Mouse (Mus musculus) kidney, embryonic 14.5 days (tissue): ENCODE data around the gene Cacna1c. TPM values are rescaled to one million over a fixed set of nuclear protein-coding genes. Genes with fewer than 3 reads are reported as not detected.

ENCODE experiments used
- ATAC-seq: fragments of 200-750 bp; cut with Nextera tagmentation; 2 replicates; pipeline ENCODE4 v1.8.0; 2017; ENCODE audit warnings: moderate number of reproducible peaks, mild to moderate bottlenecking, moderate TSS enrichment, moderate library complexity; ENCODE audit not compliant: low FRiP score, low TSS enrichment
- H3K27ac ChIP-seq: fragments of 300-500 bp; sonication (generic); 2 replicates; pipeline ENCODE4 v1.5.1; 2014; ENCODE audit warnings: low read depth, mild to moderate bottlenecking, low read length, moderate library complexity, mixed read lengths
- H3K27me3 ChIP-seq: fragments of 300-500 bp; sonication (generic); 2 replicates; pipeline ENCODE4 v1.6.1; 2014; ENCODE audit warnings: mild to moderate bottlenecking, low read length; ENCODE audit not compliant: control insufficient read depth, insufficient read depth
- H3K36me3 ChIP-seq: fragments of 300-500 bp; sonication (generic); 2 replicates; pipeline ENCODE4 v1.6.1; 2014; ENCODE audit warnings: low read length, mixed read lengths; ENCODE audit not compliant: control insufficient read depth, insufficient read depth
- H3K4me1 ChIP-seq: fragments of 300-500 bp; sonication (generic); 2 replicates; pipeline ENCODE4 v1.6.1; 2014; ENCODE audit warnings: low read length, mixed read lengths; ENCODE audit not compliant: control insufficient read depth, insufficient read depth
- H3K4me2 ChIP-seq: fragments of 300-500 bp; sonication (generic); replicated peaks from 2 replicates; pipeline ENCODE4 v1.6.1; 2014; ENCODE audit warnings: low read depth, mild to moderate bottlenecking, low read length
- H3K4me3 ChIP-seq: fragments of 300-500 bp; sonication (generic); 2 replicates; pipeline ENCODE4 v1.5.1; 2014; ENCODE audit warnings: mild to moderate bottlenecking, low read length
- H3K9ac ChIP-seq: fragments of 300-500 bp; sonication (generic); 2 replicates; pipeline ENCODE4 v1.6.1; 2014; ENCODE audit warnings: low read depth, mild to moderate bottlenecking, low read length, moderate library complexity
- H3K9me3 ChIP-seq: fragments of 300-500 bp; sonication (generic); 2 replicates; pipeline ENCODE4 v1.6.1; 2016; ENCODE audit warnings: low read length; ENCODE audit not compliant: control insufficient read depth
- WGBS: fragments of 180-500 bp; shearing (Covaris S2); extraction: QIAGEN DNeasy Blood & Tissue Kit; methylation state at CpG from one replicate; pipeline ENCODE4 v1.1.7; 2014; 5-methylcytosine and 5-hydroxymethylcytosine counted together
- polyA plus RNA-seq: library from polyadenylated mRNA; unstranded; fragments of >200 nt; fragmentation: Nextera tagmentation; extraction: Ambion mirVana; gene quantifications from 2 replicates; pipeline ENCODE4 v1.2.1, GENCODE M21; 2014

The Cacna1c gene
- polyA plus RNA-seq, 1 experiment from 2014 or later = 3.3 TPM

GRCm38 (mm10) chr6:119110369-119110768 lies 85.8 kb downstream of the Cacna1c start:
- Histone ChIP-seq H3K4me2 (no peak overlapping the region), H3K27ac (no peak overlapping the region), H3K9me3 (no peaks in the 10 kb centered on the region), H3K27me3 (peaks cover 23% of the 10 kb centered on the region), H3K9ac (no peak overlapping the region), H3K4me1 (no peaks in the 10 kb centered on the region), H3K36me3 (no peaks in the 10 kb centered on the region), H3K4me3 (no peak overlapping the region)
- ATAC-seq = no peak
- WGBS = 80% methylated on average over 5 of the region's 5 CpGs

- Histone ChIP-seq H3K27ac (no peak overlapping the region), H3K36me3 (no peaks in the 10 kb centered on the region), H3K9me3 (no peaks in the 10 kb centered on the region), H3K4me3 (peak overlapping the region; percentile 64), H3K4me1 (no peaks in the 10 kb centered on the region), H3K9ac (peak overlapping the region; percentile 70), H3K27me3 (peaks cover 26% of the 10 kb centered on the region), H3K4me2 (peak overlapping the region; percentile 98)
- under 1% methylated on average over 51 of the region's 93 CpGs for WGBS
- ATAC-seq = peak; percentile 78
Observed at GRCm38 (mm10) chr6:119108466-119109394, 87.5 kb downstream of the Cacna1c start.

DNA sequence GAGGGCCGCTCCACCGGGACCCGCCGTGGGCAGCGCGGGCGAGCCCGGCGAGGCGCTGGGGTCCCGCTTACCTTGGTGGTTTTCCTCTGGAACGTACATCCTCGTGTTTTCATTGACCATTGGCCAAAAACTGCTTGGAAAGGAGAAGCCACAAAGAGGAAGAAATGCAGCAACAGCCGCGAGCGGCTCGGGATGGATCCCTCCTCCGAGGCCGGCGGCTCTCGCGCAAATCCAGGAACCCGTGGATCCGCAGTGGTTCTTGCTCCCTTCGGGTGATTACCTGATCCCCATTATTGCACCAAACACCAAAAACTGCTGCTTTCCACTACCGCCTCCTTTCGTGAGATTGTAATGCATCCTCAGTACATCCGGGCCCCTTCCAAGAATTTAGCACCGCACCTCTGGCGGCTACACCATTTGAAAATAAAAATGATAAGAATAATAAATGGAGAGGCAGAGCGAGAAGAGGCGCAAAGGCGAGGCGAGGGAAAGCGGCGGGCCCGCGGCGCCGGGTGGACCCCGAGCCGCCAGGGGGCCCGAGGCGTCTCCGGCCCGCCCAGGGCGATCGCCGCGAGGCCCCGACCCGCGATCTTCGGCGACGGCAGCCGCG lies 88.3 kb downstream of the Cacna1c start:
- Histone ChIP-seq H3K36me3 (no peaks in the 10 kb centered on the region), H3K9me3 (no peaks in the 10 kb centered on the region), H3K4me3 (peak overlapping the region; percentile 64), H3K27me3 (peaks cover 26% of the 10 kb centered on the region), H3K9ac (peak overlapping the region; percentile 70), H3K4me2 (peak overlapping the region; percentile 98), H3K27ac (no peak overlapping the region), H3K4me1 (no peaks in the 10 kb centered on the region)
- ATAC-seq = 0 out of 2 replicates have a peak, but pooled peaks have one; percentile 9
- WGBS = under 1% methylated on average over 58 of the region's 58 CpGs

- Histone ChIP-seq H3K4me3 (peak overlapping the region; percentile 64), H3K36me3 (no peaks in the 10 kb centered on the region), H3K9me3 (no peaks in the 10 kb centered on the region), H3K9ac (peak overlapping the region; percentile 70), H3K27ac (no peak overlapping the region), H3K4me1 (no peaks in the 10 kb centered on the region), H3K27me3 (peaks cover 26% of the 10 kb centered on the region), H3K4me2 (peak overlapping the region; percentile 98)
- 1% methylated on average over 58 of the region's 69 CpGs for WGBS
- ATAC-seq = peak; percentile 18; the same call in 1 of the 2 replicates
Observed at GRCm38 (mm10) chr6:119107140-119107855, 88.9 kb downstream of the Cacna1c start.

GRCm38 (mm10) chr6:119106726-119107125 lies 89.5 kb downstream of the Cacna1c start:
- no peaks in the 10 kb centered on the region for H3K4me1 ChIP-seq
- no peaks in the 10 kb centered on the region for H3K9me3 ChIP-seq
- 23% methylated on average over 7 of the region's 7 CpGs for WGBS
- no peak overlapping the region for H3K27ac ChIP-seq
- no peaks in the 10 kb centered on the region for H3K36me3 ChIP-seq
- H3K9ac ChIP-seq = no peak overlapping the region
- H3K4me2 ChIP-seq = peak overlapping the region; percentile 98
- ATAC-seq = no peak
- H3K4me3 ChIP-seq = peak overlapping the region; percentile 64
- H3K27me3 ChIP-seq = peaks cover 26% of the 10 kb centered on the region

- Histone ChIP-seq H3K4me3 (no peak overlapping the region; the same call in 1 of the 2 replicates), H3K4me1 (no peaks in the 10 kb centered on the region), H3K36me3 (no peaks in the 10 kb centered on the region), H3K27me3 (peaks cover 26% of the 10 kb centered on the region), H3K9ac (no peak overlapping the region), H3K27ac (no peak overlapping the region), H3K9me3 (no peaks in the 10 kb centered on the region), H3K4me2 (no peak overlapping the region)
- no peak for ATAC-seq
- 17% methylated on average over 11 of the region's 11 CpGs for WGBS
Observed at GRCm38 (mm10) chr6:119105651-119106595, 90.3 kb downstream of the Cacna1c start.

- Histone ChIP-seq H3K4me2 (no peak overlapping the region), H3K4me3 (no peak overlapping the region), H3K9ac (no peak overlapping the region), H3K9me3 (no peaks in the 10 kb centered on the region), H3K4me1 (no peaks in the 10 kb centered on the region), H3K27me3 (peaks cover 26% of the 10 kb centered on the region), H3K36me3 (no peaks in the 10 kb centered on the region), H3K27ac (no peak overlapping the region)
- 39% methylated on average over 8 of the region's 8 CpGs for WGBS
- peak; percentile 22; the same call in 1 of the 2 replicates for ATAC-seq
Observed at GRCm38 (mm10) chr6:119104246-119104645, 92.0 kb downstream of the Cacna1c start.

DNA sequence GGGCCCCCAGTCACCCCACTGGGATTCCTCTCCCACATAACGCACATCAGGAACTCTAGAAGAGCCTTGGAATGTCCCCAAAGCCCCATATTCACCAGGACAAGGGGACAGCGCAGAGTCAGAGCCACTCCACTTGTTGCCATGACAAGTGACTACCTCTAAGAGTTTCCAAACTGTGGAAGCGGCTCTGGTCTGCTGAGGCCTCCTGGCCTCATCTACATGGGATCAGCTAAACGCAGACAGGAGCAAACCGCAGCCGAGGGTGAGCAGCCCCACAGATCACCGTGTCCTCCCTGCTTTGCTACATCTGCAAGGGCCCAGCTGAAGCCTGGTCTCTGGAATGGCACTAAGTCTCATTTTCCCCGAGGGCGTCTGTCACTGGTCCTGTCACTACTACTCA lies 93.3 kb downstream of the Cacna1c start:
- no peak overlapping the region for H3K4me2 ChIP-seq
- ATAC-seq = no peak
- peaks cover 23% of the 10 kb centered on the region for H3K27me3 ChIP-seq
- 91% methylated on average over 9 of the region's 9 CpGs for WGBS
- no peaks in the 10 kb centered on the region for H3K4me1 ChIP-seq
- no peak overlapping the region for H3K9ac ChIP-seq
- H3K9me3 ChIP-seq = no peaks in the 10 kb centered on the region
- no peak overlapping the region for H3K27ac ChIP-seq
- no peak overlapping the region for H3K4me3 ChIP-seq
- no peaks in the 10 kb centered on the region for H3K36me3 ChIP-seq
